Mouse (Mus musculus): ENCODE measurements around the gene Btg1-ps2.

The Btg1-ps2 gene

DNA sequence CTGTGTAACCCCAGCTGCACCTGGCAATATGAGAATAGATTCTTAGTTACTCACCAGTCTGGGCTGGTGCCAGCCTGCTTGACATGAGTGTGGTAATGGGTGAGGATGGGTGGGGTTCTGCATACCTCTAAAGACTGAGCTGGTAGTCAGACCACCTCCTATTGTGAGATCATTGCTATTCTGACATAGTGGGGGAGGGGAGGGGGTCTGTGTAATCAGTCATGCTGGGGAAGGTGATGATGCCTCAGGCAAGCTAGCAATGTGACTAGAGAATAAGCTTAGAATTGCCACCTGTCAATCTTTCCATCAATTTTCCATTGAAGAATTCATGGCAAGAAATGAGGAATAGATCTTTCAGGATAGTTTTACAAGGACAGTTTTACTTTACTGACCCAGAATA is at the start of gene Btg1-ps2:
Gene Btg1-ps2 (minus strand): TSS at position 101 of the 400 bp plus-strand sequence.
- DNase-seq (ENCODE audit: low read depth, low spot score) = peak; percentile 3

DNA sequence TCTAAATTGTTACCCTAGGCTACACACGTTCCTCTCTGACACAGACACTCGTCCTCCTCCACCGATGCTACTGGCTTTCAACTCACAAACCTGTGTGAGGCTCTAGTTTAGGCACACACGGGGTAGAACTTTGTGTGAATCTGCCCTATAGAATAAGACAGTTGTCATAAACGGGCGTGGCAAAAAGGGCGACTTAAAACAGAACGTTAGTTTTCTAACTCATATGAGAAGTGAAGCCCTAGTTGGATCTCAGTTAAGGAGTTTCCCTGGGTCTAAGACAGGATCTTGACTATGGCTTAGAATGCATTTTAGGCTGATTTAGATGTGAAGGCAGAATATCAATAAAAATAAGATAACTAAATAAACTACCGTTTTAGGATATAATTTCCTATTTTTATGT is 42.1 kb upstream of the Btg1-ps2 start, which contains the start of gene Rhox11:
Gene Rhox11 (minus strand): TSS at position 101 of the 400 bp plus-strand sequence.
- DNase-seq (ENCODE audit: low read depth, low spot score) = no peak

- DNase-seq (ENCODE audit: low read depth, low spot score) = peak; percentile 55
Observed at GRCm38 (mm10) chrX:38084226-38084625, 41.3 kb upstream of the Btg1-ps2 start.

DNA sequence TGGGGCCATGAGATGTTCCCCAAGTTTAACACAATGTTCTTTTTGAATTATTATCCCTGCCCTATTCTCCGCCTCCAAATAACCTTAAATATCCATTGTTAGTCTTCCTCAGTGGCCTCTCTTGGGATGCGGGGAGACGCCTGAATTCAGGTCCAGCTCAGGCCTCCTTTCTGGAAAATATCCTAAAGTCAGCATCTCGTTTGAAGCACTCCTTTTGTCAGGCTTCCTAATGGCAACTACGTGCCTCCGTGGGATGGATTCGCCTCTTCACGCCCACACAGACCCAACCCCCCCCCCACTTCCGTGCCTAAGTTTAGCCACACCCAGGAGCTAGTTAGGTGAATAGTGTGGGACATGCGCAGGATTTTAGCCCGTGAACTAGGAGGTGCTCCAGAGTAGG is 23.3 kb upstream of the Btg1-ps2 start, which contains the start of gene Rhox10:
Gene Rhox10 (plus strand): TSS at position 301 of the 400 bp plus-strand sequence.
- DNase-seq (ENCODE audit: low read depth, low spot score) = peak; percentile 14

- DNase-seq (ENCODE audit: low read depth, low spot score) = peak; percentile 8
Observed at GRCm38 (mm10) chrX:38061544-38061943, 18.6 kb upstream of the Btg1-ps2 start.

GRCm38 (mm10) chrX:38039666-38040065 is 3.2 kb downstream of the Btg1-ps2 start:
- DNase-seq (ENCODE audit: low read depth, low spot score) = no peak

DNA sequence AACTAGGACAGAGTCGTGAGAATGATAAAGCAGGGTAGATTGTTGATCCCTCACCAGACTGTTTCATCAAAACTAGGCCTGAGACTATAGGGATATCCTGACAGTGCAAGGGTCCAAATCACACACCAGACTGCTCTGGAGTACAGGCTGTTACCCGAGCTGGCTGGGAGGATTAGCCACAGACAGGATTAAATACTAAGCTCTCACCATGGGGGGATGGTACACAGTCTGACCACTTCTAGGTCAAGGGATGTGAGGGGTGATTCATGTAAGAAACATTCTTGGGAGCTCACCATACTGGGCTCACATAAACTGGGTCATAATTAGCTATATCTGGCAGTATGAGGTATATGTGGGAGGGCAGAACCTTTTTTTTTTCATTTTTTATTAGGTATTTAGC is 9.1 kb downstream of the Btg1-ps2 start:
- no peak for DNase-seq (ENCODE audit: low read depth, low spot score)

GRCm38 (mm10) chrX:38018597-38018996 is 24.3 kb downstream of the Btg1-ps2 start, which contains the start of gene Btg1-ps1:
TSS of gene Btg1-ps1 (minus strand) at chrX:38018815.
- peak; percentile 2 for DNase-seq (ENCODE audit: low read depth, low spot score)

DNA sequence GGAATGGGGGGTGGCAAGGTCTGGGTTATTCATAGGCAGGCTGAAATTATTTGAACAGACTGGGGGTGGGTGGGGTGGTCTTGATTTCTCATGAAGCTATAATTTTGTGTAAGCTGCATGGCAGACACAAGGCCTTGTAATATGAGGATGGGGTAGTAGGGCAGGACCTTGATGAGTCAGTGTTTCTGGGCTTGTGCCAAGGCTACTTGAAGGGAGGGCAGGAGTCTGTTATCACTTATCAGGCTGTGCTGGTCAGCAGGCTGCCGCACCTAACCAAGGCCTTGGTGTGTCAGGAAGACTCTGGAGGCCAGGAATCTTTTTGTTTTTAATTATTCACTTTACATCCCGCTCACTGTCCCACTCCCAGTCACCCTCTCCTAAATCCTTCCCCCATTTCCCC is 34.2 kb downstream of the Btg1-ps2 start:
- DNase-seq (ENCODE audit: low read depth, low spot score) = no peak

Data from ES-CJ7 (cell line).